Mouse (Mus musculus) urinary bladder, postnatal 4 days (tissue): Measurements from ENCODE around the gene Col11a2.

Experiments used
- DNase-seq, 2 experiments: peaks; one replicate each; pipeline ENCODE4 v3.0.0; 2021 to 2022; ENCODE audit warnings: low spot score in 2 of 2

Col11a2 gene

GRCm38 (mm10) chr17:34057224-34057623 is 18.0 kb downstream of the Col11a2 start:
- DNase-seq, result no peak

GRCm38 (mm10) chr17:34068864-34069263 is 29.6 kb downstream of the Col11a2 start:
- DNase-seq, result no peak

GRCm38 (mm10) chr17:34072091-34072490 is 32.9 kb downstream of the Col11a2 start:
- no peak for DNase-seq

- DNase-seq, result peak in 1 of 2 experiments; percentile 80
These were observed 36.0 kb downstream of the Col11a2 start for GRCm38 (mm10) chr17:34075271-34075670.

GRCm38 (mm10) chr17:34077549-34077948 is 38.3 kb downstream of the Col11a2 start:
- peak; percentile 39 to 75 for DNase-seq

- DNase-seq, result no peak
These were observed 38.9 kb downstream of the Col11a2 start for GRCm38 (mm10) chr17:34078148-34078547.

- no peak for DNase-seq
These were observed 39.8 kb downstream of the Col11a2 start for GRCm38 (mm10) chr17:34079002-34079401.

GRCm38 (mm10) chr17:34079621-34080020 is 40.4 kb downstream of the Col11a2 start:
- no peak for DNase-seq

- DNase-seq, result no peak
These were observed 43.9 kb downstream of the Col11a2 start for GRCm38 (mm10) chr17:34083104-34083503.

GRCm38 (mm10) chr17:34087386-34087785 is 48.1 kb downstream of the Col11a2 start:
- DNase-seq, result no peak

GRCm38 (mm10) chr17:34088124-34088523 is 48.9 kb downstream of the Col11a2 start:
- no peak for DNase-seq

GRCm38 (mm10) chr17:34090923-34091322 is 51.7 kb downstream of the Col11a2 start:
- no peak for DNase-seq

- DNase-seq, result no peak
These were observed 53.1 kb downstream of the Col11a2 start, which contains the start of gene H2-Oa for GRCm38 (mm10) chr17:34092197-34092875. TSS of gene H2-Oa (plus strand) at chr17:34092340.

- no peak for DNase-seq
These were observed 54.1 kb downstream of the Col11a2 start for GRCm38 (mm10) chr17:34093199-34093874.

- DNase-seq, result no peak
These were observed 55.2 kb downstream of the Col11a2 start for GRCm38 (mm10) chr17:34094283-34095035.

- DNase-seq, result no peak
These were observed 57.3 kb downstream of the Col11a2 start for GRCm38 (mm10) chr17:34096497-34097010.

GRCm38 (mm10) chr17:34097272-34097671 is 58.0 kb downstream of the Col11a2 start:
- no peak for DNase-seq

GRCm38 (mm10) chr17:34098709-34099479 is 59.7 kb downstream of the Col11a2 start:
- no peak for DNase-seq

- DNase-seq, result no peak
These were observed 60.3 kb downstream of the Col11a2 start for GRCm38 (mm10) chr17:34099531-34099930.

- DNase-seq, result no peak
These were observed 61.9 kb downstream of the Col11a2 start for GRCm38 (mm10) chr17:34101185-34101584.

GRCm38 (mm10) chr17:34101604-34102032 is 62.4 kb downstream of the Col11a2 start:
- DNase-seq, result peak; percentile 81 to 95
